Mouse (Mus musculus): Measurements from ENCODE around the gene 4632433K11Rik. TPM values are rescaled to one million over a fixed set of nuclear protein-coding genes. Genes with fewer than 3 reads are reported as not detected.
"Not testable (repeated sequence)": the region's sequence is repeated elsewhere in the genome, so short reads cannot be mapped to it uniquely, and the experiment has no call there.

Gene 4632433K11Rik
- polyA plus RNA-seq, 1 experiment from 2014 or later = not detected

GRCm38 (mm10) chr7:5012681-5013513 is 21.0 kb upstream of the 4632433K11Rik start:
- WGBS = 93% methylated on average over 27 of the region's 27 CpGs
- no peaks in the 10 kb centered on the region for H3K9me3 ChIP-seq

DNA sequence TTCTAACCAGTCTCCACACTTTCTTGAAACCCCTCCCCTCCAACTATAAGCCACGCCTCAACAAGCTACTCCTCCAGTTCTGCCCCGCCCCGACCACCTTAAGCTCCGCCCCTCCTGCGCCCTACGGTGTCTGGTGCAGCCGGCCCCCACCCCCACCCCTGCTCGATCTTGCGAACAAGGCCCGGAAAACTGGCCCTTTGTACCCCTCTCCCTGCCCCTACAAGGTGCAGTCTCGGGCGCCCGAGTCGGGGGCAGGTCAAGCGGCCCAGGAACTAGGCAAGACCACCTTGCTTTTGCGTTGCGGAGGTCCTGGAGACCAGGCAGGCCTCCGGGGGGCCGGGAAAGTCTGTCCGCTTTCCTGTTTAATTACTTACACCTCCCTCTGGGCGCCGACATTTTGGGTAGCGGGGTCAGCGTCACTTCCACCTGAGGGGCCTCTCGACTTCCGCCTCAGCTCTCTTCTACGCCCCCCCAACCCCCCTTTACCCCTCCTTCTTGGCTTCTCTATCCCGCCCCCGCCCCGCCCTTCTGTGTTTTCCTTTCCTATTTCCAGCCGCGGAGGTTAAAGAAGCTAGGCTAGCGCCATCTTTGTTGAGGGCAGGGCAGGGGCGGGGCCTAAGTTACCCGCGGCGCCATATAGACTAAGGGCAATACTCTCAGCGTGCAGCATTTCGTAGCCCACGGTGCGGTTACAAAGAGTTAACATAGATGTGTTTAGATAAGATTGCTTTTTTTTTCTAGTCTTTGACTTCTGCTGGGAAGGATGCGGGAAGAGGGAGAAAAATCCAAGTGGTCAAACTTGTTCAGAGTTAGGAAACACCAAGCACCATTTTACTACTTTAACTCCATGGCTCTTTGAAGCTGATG is 19.4 kb upstream of the 4632433K11Rik start, which contains the start of the genes Zfp524 and Fiz1:
Zfp524 (plus strand) TSS at position 165 of the 867 bp plus-strand sequence.
Fiz1 (minus strand) TSS at position 447 of the 867 bp plus-strand sequence.
- peak; percentile 83 for ATAC-seq (ENCODE audit: low FRiP score, low read depth)
- under 1% methylated on average over 41 of the region's 42 CpGs for WGBS

More at GRCm38 (mm10) chr7:5012681-5013513, 21.0 kb upstream of the 4632433K11Rik start:
- no peak for ATAC-seq (ENCODE audit: low FRiP score, low read depth)
- Histone ChIP-seq H3K36me3 (peaks cover 48% of the 10 kb centered on the region), H3K9ac (no peak overlapping the region), H3K4me3 (no peak overlapping the region), H3K4me2 (no peak overlapping the region), H3K27ac (replicated peaks) (no peak overlapping the region), H3K27me3 (no peaks in the 10 kb centered on the region), H3K4me1 (replicated peaks) (peaks cover 6% of the 10 kb centered on the region)

GRCm38 (mm10) chr7:5015118-5016001 is 18.6 kb upstream of the 4632433K11Rik start, which contains the start of gene Gm44973:
Gene Gm44973, plus strand, starts transcription at chr7:5015496.
- Histone ChIP-seq H3K4me1 (replicated peaks) (peaks cover 10% of the 10 kb centered on the region), H3K9ac (peak within 1 kb of the TSS; percentile 76), H3K9me3 (no peaks in the 10 kb centered on the region), H3K36me3 (peaks cover 23% of the 10 kb centered on the region), H3K27me3 (no peaks in the 10 kb centered on the region), H3K4me2 (peak within 1 kb of the TSS; percentile 64), H3K4me3 (peak within 1 kb of the TSS; percentile 87), H3K27ac (replicated peaks) (peak within 1 kb of the TSS; percentile 99)
- peak; percentile 80 for ATAC-seq (ENCODE audit: low FRiP score, low read depth)
- under 1% methylated on average over 54 of the region's 76 CpGs for WGBS

More for the DNA sequence above, 19.4 kb upstream of the 4632433K11Rik start, which contains the start of the genes Zfp524 and Fiz1:
- Histone ChIP-seq H3K9ac (peak within 1 kb of the TSS; percentile 76), H3K27ac (replicated peaks) (peak within 1 kb of the TSS; percentile 99), H3K9me3 (no peaks in the 10 kb centered on the region), H3K4me3 (peak within 1 kb of the TSS; percentile 87), H3K4me1 (replicated peaks) (peaks cover 8% of the 10 kb centered on the region), H3K4me2 (peak within 1 kb of the TSS; percentile 64), H3K27me3 (no peaks in the 10 kb centered on the region), H3K36me3 (peaks cover 32% of the 10 kb centered on the region)

DNA sequence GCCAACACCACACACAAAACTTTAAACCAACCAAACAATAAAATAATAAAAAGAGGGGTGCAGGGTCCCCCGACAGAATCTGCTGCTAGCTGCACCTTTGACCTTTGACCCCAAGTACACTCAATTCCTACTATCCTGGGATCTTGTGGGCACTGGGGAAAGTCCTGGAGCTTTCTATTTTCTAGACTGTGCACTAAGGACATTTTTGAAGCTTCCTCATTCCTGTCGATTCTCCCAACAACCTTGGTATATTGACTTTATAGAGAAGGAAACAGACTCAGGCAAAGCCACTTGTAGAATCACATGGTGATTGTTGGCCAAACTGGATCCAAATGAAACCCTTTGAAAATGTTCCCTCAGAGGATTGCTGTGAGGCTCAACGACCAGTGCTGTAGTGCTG is 17.9 kb upstream of the 4632433K11Rik start:
- H3K4me1 ChIP-seq (replicated peaks) = peaks cover 12% of the 10 kb centered on the region
- peak overlapping the region; percentile 99 for H3K27ac ChIP-seq (replicated peaks)
- peaks cover 16% of the 10 kb centered on the region for H3K36me3 ChIP-seq
- H3K9ac ChIP-seq = peak overlapping the region; percentile 61
- no peaks in the 10 kb centered on the region for H3K27me3 ChIP-seq
- ATAC-seq (ENCODE audit: low FRiP score, low read depth) = no peak
- peak overlapping the region; percentile 87 for H3K4me3 ChIP-seq
- no peaks in the 10 kb centered on the region for H3K9me3 ChIP-seq
- peak overlapping the region; percentile 64 for H3K4me2 ChIP-seq
- 63% methylated on average over 3 of the region's 3 CpGs for WGBS

DNA sequence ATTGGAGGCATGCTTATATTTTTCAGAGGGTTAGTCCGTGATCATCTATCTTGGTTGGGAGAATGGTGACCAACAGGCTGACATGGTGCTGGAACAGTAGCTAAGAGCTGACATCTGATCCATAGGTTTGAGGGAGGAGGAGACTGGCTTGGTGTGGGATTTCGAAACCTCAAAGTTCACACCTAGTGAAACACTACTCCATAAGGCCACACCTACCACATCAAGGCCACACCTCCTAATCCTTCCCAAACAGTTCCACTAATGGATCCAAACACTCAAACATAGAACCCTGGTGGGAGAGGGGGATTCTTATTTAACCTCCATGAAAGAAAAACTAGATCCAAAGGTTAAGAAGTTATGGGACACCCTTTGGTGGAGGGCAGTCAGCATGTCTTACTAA is 17.0 kb upstream of the 4632433K11Rik start:
- Histone ChIP-seq H3K27me3 (no peaks in the 10 kb centered on the region), H3K9ac (no peak overlapping the region), H3K36me3 (peaks cover 8% of the 10 kb centered on the region), H3K4me2 (no peak overlapping the region), H3K9me3 (no peaks in the 10 kb centered on the region), H3K27ac (replicated peaks) (no peak overlapping the region), H3K4me1 (replicated peaks) (peaks cover 21% of the 10 kb centered on the region), H3K4me3 (no peak overlapping the region)
- ATAC-seq (ENCODE audit: low FRiP score, low read depth) = no peak
- WGBS = 94% methylated on average over 2 of the region's 2 CpGs

- H3K4me2 ChIP-seq = no peak overlapping the region
- H3K9me3 ChIP-seq = no peaks in the 10 kb centered on the region
- no peak overlapping the region for H3K4me3 ChIP-seq
- peaks cover 5% of the 10 kb centered on the region for H3K36me3 ChIP-seq
- no peak for ATAC-seq (ENCODE audit: low FRiP score, low read depth)
- H3K4me1 ChIP-seq (replicated peaks) = peaks cover 22% of the 10 kb centered on the region
- no peak overlapping the region for H3K9ac ChIP-seq
- no peaks in the 10 kb centered on the region for H3K27me3 ChIP-seq
- WGBS = 91% methylated on average over 16 of the region's 16 CpGs
- H3K27ac ChIP-seq (replicated peaks) = no peak overlapping the region
Observed at GRCm38 (mm10) chr7:5017352-5017751, 16.6 kb upstream of the 4632433K11Rik start.

- Histone ChIP-seq H3K9ac (no peak overlapping the region), H3K4me1 (replicated peaks) (peaks cover 22% of the 10 kb centered on the region), H3K36me3 (peaks cover 7% of the 10 kb centered on the region; the same call in 1 of the 2 replicates), H3K4me3 (no peak overlapping the region), H3K27me3 (no peaks in the 10 kb centered on the region), H3K4me2 (no peak overlapping the region), H3K27ac (replicated peaks) (no peak overlapping the region), H3K9me3 (no peaks in the 10 kb centered on the region)
- ATAC-seq (ENCODE audit: low FRiP score, low read depth) = no peak
- WGBS = 96% methylated on average over 21 of the region's 21 CpGs
Observed at GRCm38 (mm10) chr7:5017931-5018330, 16.0 kb upstream of the 4632433K11Rik start.

- not testable (repeated sequence) for H3K27me3 ChIP-seq; H3K9me3 ChIP-seq; ATAC-seq (ENCODE audit: low FRiP score, low read depth); H3K36me3 ChIP-seq
- Histone ChIP-seq H3K27ac (replicated peaks) (peak overlapping the region; percentile 93), H3K4me3 (peak overlapping the region; percentile 79), H3K9ac (peak overlapping the region; percentile 93; the same call in 1 of the 2 replicates), H3K4me2 (peak overlapping the region; percentile 82), H3K4me1 (replicated peaks) (peaks cover 22% of the 10 kb centered on the region)
- WGBS = 28% methylated on average over 8 of the region's 8 CpGs
Observed at GRCm38 (mm10) chr7:5019576-5019975, 14.3 kb upstream of the 4632433K11Rik start.

GRCm38 (mm10) chr7:5020000-5020681 is 13.8 kb upstream of the 4632433K11Rik start, which contains the start of the genes Zfp865 and Ccdc106:
Gene Zfp865, plus strand, starts transcription at chr7:5020376.
Gene Ccdc106, plus strand, starts transcription at chr7:5020553.
- WGBS = under 1% methylated on average over 47 of the region's 49 CpGs
- Histone ChIP-seq H3K27me3 (no peaks in the 10 kb centered on the region), H3K4me2 (peak within 1 kb of the TSS; percentile 82), H3K9me3 (no peaks in the 10 kb centered on the region), H3K27ac (replicated peaks) (peak within 1 kb of the TSS; percentile 93), H3K9ac (peak within 1 kb of the TSS; percentile 93), H3K4me1 (replicated peaks) (peaks cover 22% of the 10 kb centered on the region), H3K36me3 (peaks cover 8% of the 10 kb centered on the region; the same call in 1 of the 2 replicates), H3K4me3 (peak within 1 kb of the TSS; percentile 79)
- ATAC-seq (ENCODE audit: low FRiP score, low read depth) = peak; percentile 93

GRCm38 (mm10) chr7:5020685-5021084 is 13.2 kb upstream of the 4632433K11Rik start:
- Histone ChIP-seq H3K4me2 (peak overlapping the region; percentile 82), H3K9me3 (no peaks in the 10 kb centered on the region), H3K4me1 (replicated peaks) (peaks cover 22% of the 10 kb centered on the region), H3K9ac (peak overlapping the region; percentile 93), H3K27me3 (no peaks in the 10 kb centered on the region), H3K4me3 (peak overlapping the region; percentile 79), H3K36me3 (peaks cover 8% of the 10 kb centered on the region; the same call in 1 of the 2 replicates), H3K27ac (replicated peaks) (peak overlapping the region; percentile 93)
- WGBS = 0% methylated on average over 10 of the region's 15 CpGs
- peak; percentile 3 for ATAC-seq (ENCODE audit: low FRiP score, low read depth)

All from hindbrain, embryonic 15.5 days (tissue).